Mouse (Mus musculus): Measurements from ENCODE around the gene Abhd17b. TPM values are rescaled to one million over a fixed set of nuclear protein-coding genes. Genes with fewer than 3 reads are reported as not detected.
"Not testable (repeated sequence)": the region's sequence is repeated elsewhere in the genome, so short reads cannot be mapped to it uniquely, and the experiment has no call there.

Gene Abhd17b
- polyA plus RNA-seq, 1 experiment from 2014 or later = 54.3 TPM

- no peak overlapping the region for H3K4me3 ChIP-seq (replicated peaks; ENCODE audit: low read depth, low read length)
- WGBS = 95% methylated on average over 3 of the region's 3 CpGs
These were observed 63.5 kb downstream of the Abhd17b start for GRCm38 (mm10) chr19:21716456-21716855.

DNA sequence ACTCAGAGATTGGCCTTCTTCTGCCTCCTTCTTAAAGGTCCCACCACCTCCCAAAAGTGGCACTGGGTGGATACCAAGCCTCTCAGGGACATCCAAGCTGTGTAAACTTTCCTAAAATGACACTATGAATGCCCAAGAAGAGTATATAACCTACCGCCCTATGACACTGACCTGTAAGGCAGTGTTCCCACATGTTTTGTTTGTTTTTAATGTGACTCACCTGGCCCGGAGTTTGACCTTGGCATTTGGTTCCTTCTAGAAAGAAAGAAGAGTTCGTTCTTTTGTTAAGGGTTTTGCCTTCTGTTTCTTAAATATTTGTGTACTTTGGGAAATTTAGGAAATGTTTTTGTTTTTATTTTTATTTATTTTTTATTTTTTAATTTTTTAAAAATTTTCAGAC, 66.2 kb downstream of the Abhd17b start:
- no peak overlapping the region for H3K9ac ChIP-seq (replicated peaks; ENCODE audit: low read length)
- H3K36me3 ChIP-seq (ENCODE audit: control insufficient read depth, insufficient read depth, low read length) = no peaks in the 10 kb centered on the region
- H3K4me3 ChIP-seq (replicated peaks; ENCODE audit: low read depth, low read length) = no peak overlapping the region
- no peak for ATAC-seq (ENCODE audit: low FRiP score, low TSS enrichment)
- no peaks in the 10 kb centered on the region for H3K4me1 ChIP-seq (ENCODE audit: control insufficient read depth, insufficient read depth, low read length)
- no peaks in the 10 kb centered on the region for H3K9me3 ChIP-seq (ENCODE audit: control insufficient read depth, low read length)
- H3K27me3 ChIP-seq (ENCODE audit: control insufficient read depth, insufficient read depth, low read length) = no peaks in the 10 kb centered on the region
- no peak overlapping the region for H3K27ac ChIP-seq (replicated peaks; ENCODE audit: low read depth, low read length)
- DNase-seq = no peak
- H3K4me2 ChIP-seq (ENCODE audit: low read length) = no peak overlapping the region
- 91% methylated on average over 3 of the region's 3 CpGs for WGBS

More at GRCm38 (mm10) chr19:21716456-21716855, 63.5 kb downstream of the Abhd17b start:
- Histone ChIP-seq H3K36me3 (ENCODE audit: control insufficient read depth, insufficient read depth, low read length) (no peaks in the 10 kb centered on the region), H3K4me1 (ENCODE audit: control insufficient read depth, insufficient read depth, low read length) (no peaks in the 10 kb centered on the region), H3K4me2 (ENCODE audit: low read length) (no peak overlapping the region), H3K9ac (replicated peaks; ENCODE audit: low read length) (no peak overlapping the region), H3K27ac (replicated peaks; ENCODE audit: low read depth, low read length) (no peak overlapping the region), H3K27me3 (ENCODE audit: control insufficient read depth, insufficient read depth, low read length) (no peaks in the 10 kb centered on the region), H3K9me3 (ENCODE audit: control insufficient read depth, low read length) (no peaks in the 10 kb centered on the region)
- ATAC-seq (ENCODE audit: low FRiP score, low TSS enrichment) (no peak), DNase-seq (no peak)

- Histone ChIP-seq H3K27ac (replicated peaks; ENCODE audit: low read depth, low read length) (no peak overlapping the region), H3K4me1 (ENCODE audit: control insufficient read depth, insufficient read depth, low read length) (peaks cover 4% of the 10 kb centered on the region; the same call in 1 of the 2 replicates), H3K9me3 (ENCODE audit: control insufficient read depth, low read length) (no peaks in the 10 kb centered on the region), H3K4me3 (replicated peaks; ENCODE audit: low read depth, low read length) (no peak overlapping the region), H3K36me3 (ENCODE audit: control insufficient read depth, insufficient read depth, low read length) (no peaks in the 10 kb centered on the region), H3K4me2 (ENCODE audit: low read length) (no peak overlapping the region), H3K9ac (replicated peaks; ENCODE audit: low read length) (no peak overlapping the region), H3K27me3 (ENCODE audit: control insufficient read depth, insufficient read depth, low read length) (no peaks in the 10 kb centered on the region)
- 95% methylated on average over 5 of the region's 5 CpGs for WGBS
- DNase-seq (no peak), ATAC-seq (ENCODE audit: low FRiP score, low TSS enrichment) (no peak)
These were observed 68.0 kb downstream of the Abhd17b start for GRCm38 (mm10) chr19:21720950-21721349.

GRCm38 (mm10) chr19:21723280-21723679, 70.3 kb downstream of the Abhd17b start:
- not testable (repeated sequence) for ATAC-seq (ENCODE audit: low FRiP score, low TSS enrichment); H3K4me1 ChIP-seq (ENCODE audit: control insufficient read depth, insufficient read depth, low read length); H3K36me3 ChIP-seq (ENCODE audit: control insufficient read depth, insufficient read depth, low read length); H3K27me3 ChIP-seq (ENCODE audit: control insufficient read depth, insufficient read depth, low read length); H3K4me3 ChIP-seq (replicated peaks; ENCODE audit: low read depth, low read length); H3K9me3 ChIP-seq (ENCODE audit: control insufficient read depth, low read length); DNase-seq; H3K4me2 ChIP-seq (ENCODE audit: low read length); H3K9ac ChIP-seq (replicated peaks; ENCODE audit: low read length)
- 94% methylated on average over 20 of the region's 20 CpGs for WGBS
- H3K27ac ChIP-seq (replicated peaks; ENCODE audit: low read depth, low read length) = peak overlapping the region; percentile 79

DNA sequence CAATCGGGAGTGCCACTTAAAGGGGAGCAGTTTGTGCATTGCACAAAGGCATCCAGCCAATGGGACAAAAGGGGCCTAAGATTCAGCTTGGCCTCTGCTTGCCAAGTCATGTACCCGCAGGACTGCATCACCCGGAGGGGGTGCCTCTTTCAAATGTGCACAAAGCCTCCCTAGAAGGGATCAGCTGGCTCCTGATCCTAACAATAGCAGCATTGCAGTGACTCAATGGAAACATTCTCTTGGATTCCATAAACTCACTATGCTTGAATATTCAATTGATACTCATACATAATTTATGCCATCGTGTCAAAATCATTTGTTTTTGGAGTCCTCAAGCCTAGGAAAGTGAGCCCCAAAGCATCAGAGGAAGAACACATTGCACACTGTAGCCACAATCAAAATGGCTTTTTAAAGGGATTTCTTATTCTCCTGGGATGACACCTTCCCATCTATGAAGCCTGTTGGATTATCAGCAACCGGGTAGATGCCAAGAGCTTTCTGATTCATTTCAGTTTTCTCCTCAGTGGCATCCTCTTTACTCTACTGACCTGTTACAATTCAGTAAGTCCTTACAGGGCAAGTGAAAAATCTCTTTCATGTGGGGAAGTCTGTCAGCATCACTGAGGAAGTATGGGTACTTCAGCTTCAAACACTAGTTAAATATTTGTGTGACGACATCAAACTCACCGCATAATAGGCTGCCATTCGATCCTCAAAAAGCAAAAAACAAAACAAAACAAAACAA, 71.1 kb downstream of the Abhd17b start:
- 17% methylated on average over 8 of the region's 8 CpGs for WGBS
- Histone ChIP-seq H3K36me3 (ENCODE audit: control insufficient read depth, insufficient read depth, low read length) (no peaks in the 10 kb centered on the region), H3K27ac (replicated peaks; ENCODE audit: low read depth, low read length) (peak overlapping the region; percentile 79), H3K4me3 (replicated peaks; ENCODE audit: low read depth, low read length) (no peak overlapping the region), H3K9me3 (ENCODE audit: control insufficient read depth, low read length) (no peaks in the 10 kb centered on the region), H3K4me2 (ENCODE audit: low read length) (no peak overlapping the region), H3K27me3 (ENCODE audit: control insufficient read depth, insufficient read depth, low read length) (no peaks in the 10 kb centered on the region), H3K4me1 (ENCODE audit: control insufficient read depth, insufficient read depth, low read length) (peaks cover 4% of the 10 kb centered on the region; the same call in 1 of the 2 replicates), H3K9ac (replicated peaks; ENCODE audit: low read length) (no peak overlapping the region; the same call in 1 of the 2 replicates)
- ATAC-seq (ENCODE audit: low FRiP score, low TSS enrichment) = peak; percentile 94
- peak; percentile 84 for DNase-seq

DNA sequence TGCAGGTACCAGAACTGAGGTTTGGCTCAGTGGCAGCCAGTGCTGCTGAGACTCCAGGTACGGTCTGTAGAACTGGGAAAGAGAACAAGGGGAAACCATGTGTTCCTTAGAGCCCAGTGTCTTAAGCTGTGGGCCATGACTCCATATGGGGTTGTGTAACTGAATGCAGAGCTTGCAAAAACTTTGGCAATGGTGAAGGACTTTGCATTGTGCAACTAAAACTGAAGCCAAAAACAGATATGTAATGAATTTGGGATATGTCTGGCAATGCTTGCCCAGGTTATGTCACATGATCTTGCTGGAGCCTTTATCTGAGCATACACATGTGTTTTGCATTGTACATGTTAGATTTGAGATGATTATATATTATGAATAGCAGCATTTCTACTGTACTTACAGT, 72.2 kb downstream of the Abhd17b start:
- ATAC-seq (ENCODE audit: low FRiP score, low TSS enrichment) = no peak
- Histone ChIP-seq H3K36me3 (ENCODE audit: control insufficient read depth, insufficient read depth, low read length) (no peaks in the 10 kb centered on the region), H3K27ac (replicated peaks; ENCODE audit: low read depth, low read length) (peak overlapping the region; percentile 79; the same call in 1 of the 2 replicates), H3K27me3 (ENCODE audit: control insufficient read depth, insufficient read depth, low read length) (no peaks in the 10 kb centered on the region), H3K9ac (replicated peaks; ENCODE audit: low read length) (no peak overlapping the region), H3K4me2 (ENCODE audit: low read length) (no peak overlapping the region), H3K4me3 (replicated peaks; ENCODE audit: low read depth, low read length) (no peak overlapping the region), H3K4me1 (ENCODE audit: control insufficient read depth, insufficient read depth, low read length) (peaks cover 4% of the 10 kb centered on the region; the same call in 1 of the 2 replicates), H3K9me3 (ENCODE audit: control insufficient read depth, low read length) (no peaks in the 10 kb centered on the region)
- DNase-seq = no peak
- WGBS = 96% methylated on average over 1 of the region's 1 CpGs

DNA sequence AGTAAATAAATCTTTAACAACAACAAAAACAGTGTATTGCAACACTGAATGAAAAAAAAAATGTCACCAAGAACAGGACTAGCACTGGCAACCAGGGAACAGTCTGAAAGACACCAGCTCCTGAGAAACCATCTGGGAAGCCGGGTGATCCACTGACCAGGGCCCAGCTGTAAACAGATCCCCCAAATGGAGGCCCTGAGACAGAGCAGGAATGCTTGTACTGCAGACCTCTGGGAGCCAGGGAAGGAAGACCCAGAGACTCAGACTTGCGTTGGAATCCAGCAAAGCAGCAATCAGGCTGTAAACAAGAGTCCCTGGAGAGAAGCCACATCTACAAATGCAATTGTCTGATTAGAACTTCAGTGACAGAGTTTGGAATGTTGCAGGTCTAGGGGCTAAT, 74.1 kb downstream of the Abhd17b start:
- Histone ChIP-seq H3K4me1 (ENCODE audit: control insufficient read depth, insufficient read depth, low read length) (peaks cover 4% of the 10 kb centered on the region; the same call in 1 of the 2 replicates), H3K36me3 (ENCODE audit: control insufficient read depth, insufficient read depth, low read length) (no peaks in the 10 kb centered on the region), H3K4me2 (ENCODE audit: low read length) (no peak overlapping the region), H3K4me3 (replicated peaks; ENCODE audit: low read depth, low read length) (no peak overlapping the region), H3K27me3 (ENCODE audit: control insufficient read depth, insufficient read depth, low read length) (no peaks in the 10 kb centered on the region), H3K27ac (replicated peaks; ENCODE audit: low read depth, low read length) (no peak overlapping the region), H3K9me3 (ENCODE audit: control insufficient read depth, low read length) (no peaks in the 10 kb centered on the region), H3K9ac (replicated peaks; ENCODE audit: low read length) (no peak overlapping the region)
- DNase-seq (no peak), ATAC-seq (ENCODE audit: low FRiP score, low TSS enrichment) (no peak)
- 58% methylated on average over 2 of the region's 2 CpGs for WGBS

GRCm38 (mm10) chr19:21728342-21728741, 75.4 kb downstream of the Abhd17b start:
- Histone ChIP-seq H3K27ac (replicated peaks; ENCODE audit: low read depth, low read length) (no peak overlapping the region), H3K4me1 (ENCODE audit: control insufficient read depth, insufficient read depth, low read length) (peaks cover 4% of the 10 kb centered on the region; the same call in 1 of the 2 replicates), H3K4me3 (replicated peaks; ENCODE audit: low read depth, low read length) (no peak overlapping the region), H3K36me3 (ENCODE audit: control insufficient read depth, insufficient read depth, low read length) (no peaks in the 10 kb centered on the region), H3K4me2 (ENCODE audit: low read length) (no peak overlapping the region), H3K9me3 (ENCODE audit: control insufficient read depth, low read length) (no peaks in the 10 kb centered on the region), H3K27me3 (ENCODE audit: control insufficient read depth, insufficient read depth, low read length) (no peaks in the 10 kb centered on the region), H3K9ac (replicated peaks; ENCODE audit: low read length) (no peak overlapping the region)
- WGBS = 96% methylated on average over 6 of the region's 6 CpGs
- ATAC-seq (ENCODE audit: low FRiP score, low TSS enrichment) (no peak), DNase-seq (no peak)

- Histone ChIP-seq H3K4me3 (replicated peaks; ENCODE audit: low read depth, low read length) (no peak overlapping the region), H3K4me1 (ENCODE audit: control insufficient read depth, insufficient read depth, low read length) (no peaks in the 10 kb centered on the region), H3K9me3 (ENCODE audit: control insufficient read depth, low read length) (no peaks in the 10 kb centered on the region), H3K27ac (replicated peaks; ENCODE audit: low read depth, low read length) (no peak overlapping the region), H3K27me3 (ENCODE audit: control insufficient read depth, insufficient read depth, low read length) (no peaks in the 10 kb centered on the region), H3K36me3 (ENCODE audit: control insufficient read depth, insufficient read depth, low read length) (no peaks in the 10 kb centered on the region), H3K4me2 (ENCODE audit: low read length) (no peak overlapping the region), H3K9ac (replicated peaks; ENCODE audit: low read length) (no peak overlapping the region)
- ATAC-seq (ENCODE audit: low FRiP score, low TSS enrichment) = no peak
- 90% methylated on average over 5 of the region's 5 CpGs for WGBS
- DNase-seq = no peak
These were observed 78.9 kb downstream of the Abhd17b start for GRCm38 (mm10) chr19:21731887-21732286.

Measured in midbrain, embryonic 14.5 days (tissue).